16 mouse cellular contexts compared by ENCODE assay signal in the genomic region with DNA sequence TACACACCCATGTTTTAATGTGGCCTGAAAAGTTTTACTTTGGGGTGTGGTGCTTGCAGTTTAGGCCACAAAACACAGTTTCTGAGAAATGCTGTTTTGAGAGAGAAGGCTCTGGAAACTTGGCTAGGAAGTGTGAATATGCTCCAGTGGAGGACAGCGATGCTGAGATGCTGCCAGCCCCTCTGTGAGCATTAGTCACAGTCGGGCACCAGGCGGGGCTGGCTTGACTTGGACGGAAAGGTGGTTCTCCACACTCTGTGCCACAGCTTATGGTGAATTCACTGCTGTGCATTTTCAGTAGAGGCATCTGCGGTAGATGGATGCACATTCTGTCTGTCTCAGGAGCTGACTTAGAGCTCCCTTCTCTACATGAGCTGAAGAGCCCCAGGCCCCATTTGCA.
A peak's percentile ranks its signal among the peaks of the same experiment; 100 is the strongest.
DNase-seq lines count a peak whose midpoint lies in the region; ATAC-seq and TF ChIP-seq lines count a peak whose summit lies in the region.
"Had no signal": no experiment of that assay in that cellular context is flagged by ENCODE, and none has a peak within 500 bp of the region (broad histone marks: within the 10 kb centered on the region; RNA-seq: fewer than 3 reads in every experiment).

No protein-coding gene starts in this region.

- intact Hi-C loops in gastrocnemius, postnatal 36 days (cut with DNase I): no loop called here

- H3K4me2 ChIP-seq in forebrain, embryonic 15.5 days (replicated peaks): no peak overlapping the region
- no peak overlapping the region for H3K4me2 ChIP-seq in lung, postnatal 0 days (replicated peaks; ENCODE audit: low read depth, low read length)
- H3K4me2 ChIP-seq: liver, embryonic 12.5 days had no signal

- H3K27me3 ChIP-seq in forebrain, embryonic 15.5 days: no peaks in the 10 kb centered on the region
- no peaks in the 10 kb centered on the region for H3K27me3 ChIP-seq in lung, postnatal 0 days (replicated peaks; ENCODE audit: insufficient read depth, low read length)
- H3K27me3 ChIP-seq: liver, embryonic 12.5 days had no signal

- H3K4me3 ChIP-seq in forebrain, embryonic 15.5 days: no peak overlapping the region
- no peak overlapping the region for H3K4me3 ChIP-seq in lung, postnatal 0 days (ENCODE audit: low read depth, low read length)
- H3K4me3 ChIP-seq: heart, embryonic 10.5 days; hindbrain, embryonic 10.5 days; liver, embryonic 12.5 days had no signal

- DNase-seq in gastrocnemius, postnatal 10 days: peak; percentile 28
- DNase-seq in gastrocnemius, postnatal 36 days: no peak
- peak; percentile 33 for DNase-seq in right cerebral cortex, adult 18-20 months
- DNase-seq in right cerebral cortex, postnatal 10 days (ENCODE audit: low spot score in 2 of 2): no peak
- DNase-seq in cerebellum, postnatal 36 days: peak; percentile 49 to 57
- DNase-seq in thymus, postnatal 25 days: no peak
- no peak for DNase-seq in lung, postnatal 0 days (ENCODE audit: low spot score)
- DNase-seq: kidney, adult 18-20 months; lung, postnatal 4 days; right cerebral cortex, postnatal 25 days had no signal

- no peaks in the 10 kb centered on the region for H3K36me3 ChIP-seq in forebrain, embryonic 15.5 days
- no peaks in the 10 kb centered on the region for H3K36me3 ChIP-seq in lung, postnatal 0 days (ENCODE audit: insufficient read depth, low read length)
- H3K36me3 ChIP-seq: heart, embryonic 10.5 days; hindbrain, embryonic 10.5 days; liver, embryonic 12.5 days had no signal

- H3K27ac ChIP-seq in forebrain, embryonic 15.5 days (replicated peaks): no peak overlapping the region
- no peak overlapping the region for H3K27ac ChIP-seq in lung, postnatal 0 days (ENCODE audit: low read length)
- H3K27ac ChIP-seq: heart, embryonic 10.5 days; hindbrain, embryonic 10.5 days; liver, embryonic 12.5 days had no signal

- no peaks in the 10 kb centered on the region for H3K9me3 ChIP-seq in forebrain, embryonic 15.5 days
- H3K9me3 ChIP-seq in lung, postnatal 0 days (ENCODE audit: low read length): no peaks in the 10 kb centered on the region
- H3K9me3 ChIP-seq: heart, embryonic 10.5 days; hindbrain, embryonic 10.5 days; liver, embryonic 12.5 days had no signal

- no peak for ATAC-seq in forebrain, embryonic 15.5 days (replicated peaks)
- no peak for ATAC-seq in lung, postnatal 0 days
- ATAC-seq: forebrain, embryonic 16.5 days; liver, embryonic 12.5 days; midbrain, embryonic 16.5 days had no signal

- WGBS in forebrain, embryonic 15.5 days: 73% methylated on average over 5 of the region's 5 CpGs
- WGBS in lung, postnatal 0 days: 69% methylated on average over 5 of the region's 5 CpGs

- no peak for TF ChIP-seq CTCF in lung, postnatal 0 days (IDR thresholded peaks at IDR 0.05)

- no peaks in the 10 kb centered on the region for H3K4me1 ChIP-seq in forebrain, embryonic 15.5 days
- H3K4me1 ChIP-seq in lung, postnatal 0 days (ENCODE audit: insufficient read depth, low read depth, low read length): no peaks in the 10 kb centered on the region
- H3K4me1 ChIP-seq: heart, embryonic 10.5 days; hindbrain, embryonic 10.5 days; liver, embryonic 12.5 days had no signal

- H3K9ac ChIP-seq in forebrain, embryonic 15.5 days (replicated peaks): no peak overlapping the region
- H3K9ac ChIP-seq in lung, postnatal 0 days (replicated peaks; ENCODE audit: low read depth): no peak overlapping the region
- H3K9ac ChIP-seq: liver, embryonic 12.5 days had no signal

- no peak for TF ChIP-seq EP300 in lung, postnatal 0 days (IDR thresholded peaks at IDR 0.05)

Comparison
In these comparisons a context has a peak if more than half of its experiments do, and no peak if none do; other contexts are left out.
1. DNase-seq: peak in gastrocnemius, postnatal 10 days (single experiment), right cerebral cortex, adult 18-20 months (single experiment) and cerebellum, postnatal 36 days (2 of 2); none in gastrocnemius, postnatal 36 days (0 of 2), right cerebral cortex, postnatal 10 days (0 of 2), thymus, postnatal 25 days (single experiment) and lung, postnatal 0 days (single experiment).